Mouse (Mus musculus): ENCODE results near the gene Adamtsl1.

The Adamtsl1 gene

GRCm38 (mm10) chr4:85728416-85728815, 214.4 kb downstream of the Adamtsl1 start:
- Histone ChIP-seq H3K36me3 (ENCODE audit: control insufficient read depth, insufficient read depth, low read length, poor library complexity, severe bottlenecking) (no peaks in the 10 kb centered on the region), H3K27me3 (ENCODE audit: control insufficient read depth, insufficient read depth, low read length, poor library complexity, severe bottlenecking) (no peaks in the 10 kb centered on the region)
- no peak for DNase-seq (ENCODE audit: low read depth, low spot score)

GRCm38 (mm10) chr4:85740478-85740877, 226.5 kb downstream of the Adamtsl1 start:
- no peaks in the 10 kb centered on the region for H3K36me3 ChIP-seq (ENCODE audit: control insufficient read depth, insufficient read depth, low read length, poor library complexity, severe bottlenecking)
- no peaks in the 10 kb centered on the region for H3K27me3 ChIP-seq (ENCODE audit: control insufficient read depth, insufficient read depth, low read length, poor library complexity, severe bottlenecking)
- no peak for DNase-seq (ENCODE audit: low read depth, low spot score)

GRCm38 (mm10) chr4:85741825-85742391, 227.9 kb downstream of the Adamtsl1 start:
- no peaks in the 10 kb centered on the region for H3K36me3 ChIP-seq (ENCODE audit: control insufficient read depth, insufficient read depth, low read length, poor library complexity, severe bottlenecking)
- no peak for DNase-seq (ENCODE audit: low read depth, low spot score)

GRCm38 (mm10) chr4:85743427-85743826, 229.5 kb downstream of the Adamtsl1 start:
- Histone ChIP-seq H3K27me3 (ENCODE audit: control insufficient read depth, insufficient read depth, low read length, poor library complexity, severe bottlenecking) (no peaks in the 10 kb centered on the region), H3K36me3 (ENCODE audit: control insufficient read depth, insufficient read depth, low read length, poor library complexity, severe bottlenecking) (no peaks in the 10 kb centered on the region)
- no peak for DNase-seq (ENCODE audit: low read depth, low spot score)

More at GRCm38 (mm10) chr4:85741825-85742391, 227.9 kb downstream of the Adamtsl1 start:
- no peaks in the 10 kb centered on the region for H3K27me3 ChIP-seq (ENCODE audit: control insufficient read depth, insufficient read depth, low read length, poor library complexity, severe bottlenecking)

GRCm38 (mm10) chr4:85762684-85763083, 248.7 kb downstream of the Adamtsl1 start:
- Histone ChIP-seq H3K36me3 (ENCODE audit: control insufficient read depth, insufficient read depth, low read length, poor library complexity, severe bottlenecking) (no peaks in the 10 kb centered on the region), H3K27me3 (ENCODE audit: control insufficient read depth, insufficient read depth, low read length, poor library complexity, severe bottlenecking) (no peaks in the 10 kb centered on the region)
- no peak for DNase-seq (ENCODE audit: low read depth, low spot score)

GRCm38 (mm10) chr4:85763161-85764014, 249.4 kb downstream of the Adamtsl1 start:
- Histone ChIP-seq H3K27me3 (ENCODE audit: control insufficient read depth, insufficient read depth, low read length, poor library complexity, severe bottlenecking) (no peaks in the 10 kb centered on the region), H3K36me3 (ENCODE audit: control insufficient read depth, insufficient read depth, low read length, poor library complexity, severe bottlenecking) (no peaks in the 10 kb centered on the region)
- DNase-seq (ENCODE audit: low read depth, low spot score), result no peak

GRCm38 (mm10) chr4:85764015-85764450, 250.1 kb downstream of the Adamtsl1 start:
- no peak for DNase-seq (ENCODE audit: low read depth, low spot score)
- Histone ChIP-seq H3K36me3 (ENCODE audit: control insufficient read depth, insufficient read depth, low read length, poor library complexity, severe bottlenecking) (no peaks in the 10 kb centered on the region), H3K27me3 (ENCODE audit: control insufficient read depth, insufficient read depth, low read length, poor library complexity, severe bottlenecking) (no peaks in the 10 kb centered on the region)

GRCm38 (mm10) chr4:85764476-85764875, 250.5 kb downstream of the Adamtsl1 start:
- no peak for DNase-seq (ENCODE audit: low read depth, low spot score)
- Histone ChIP-seq H3K36me3 (ENCODE audit: control insufficient read depth, insufficient read depth, low read length, poor library complexity, severe bottlenecking) (no peaks in the 10 kb centered on the region), H3K27me3 (ENCODE audit: control insufficient read depth, insufficient read depth, low read length, poor library complexity, severe bottlenecking) (no peaks in the 10 kb centered on the region)

- H3K27me3 ChIP-seq (ENCODE audit: control insufficient read depth, insufficient read depth, low read length, poor library complexity, severe bottlenecking), result no peaks in the 10 kb centered on the region
- no peak for DNase-seq (ENCODE audit: low read depth, low spot score)
- H3K36me3 ChIP-seq (ENCODE audit: control insufficient read depth, insufficient read depth, low read length, poor library complexity, severe bottlenecking), result no peaks in the 10 kb centered on the region
These were observed 253.7 kb downstream of the Adamtsl1 start for GRCm38 (mm10) chr4:85767666-85768065.

- DNase-seq (ENCODE audit: low read depth, low spot score), result no peak
- H3K27me3 ChIP-seq (ENCODE audit: control insufficient read depth, insufficient read depth, low read length, poor library complexity, severe bottlenecking), result no peaks in the 10 kb centered on the region
- no peaks in the 10 kb centered on the region for H3K36me3 ChIP-seq (ENCODE audit: control insufficient read depth, insufficient read depth, low read length, poor library complexity, severe bottlenecking)
These were observed 254.1 kb downstream of the Adamtsl1 start for GRCm38 (mm10) chr4:85768107-85768506.

- Histone ChIP-seq H3K27me3 (ENCODE audit: control insufficient read depth, insufficient read depth, low read length, poor library complexity, severe bottlenecking) (no peaks in the 10 kb centered on the region), H3K36me3 (ENCODE audit: control insufficient read depth, insufficient read depth, low read length, poor library complexity, severe bottlenecking) (no peaks in the 10 kb centered on the region)
- no peak for DNase-seq (ENCODE audit: low read depth, low spot score)
These were observed 268.5 kb downstream of the Adamtsl1 start for GRCm38 (mm10) chr4:85782511-85782910.

- Histone ChIP-seq H3K36me3 (ENCODE audit: control insufficient read depth, insufficient read depth, low read length, poor library complexity, severe bottlenecking) (no peaks in the 10 kb centered on the region), H3K27me3 (ENCODE audit: control insufficient read depth, insufficient read depth, low read length, poor library complexity, severe bottlenecking) (no peaks in the 10 kb centered on the region)
- DNase-seq (ENCODE audit: low read depth, low spot score), result no peak
These were observed 269.9 kb downstream of the Adamtsl1 start for GRCm38 (mm10) chr4:85783768-85784379.

GRCm38 (mm10) chr4:85784428-85784827, 270.5 kb downstream of the Adamtsl1 start:
- H3K36me3 ChIP-seq (ENCODE audit: control insufficient read depth, insufficient read depth, low read length, poor library complexity, severe bottlenecking), result no peaks in the 10 kb centered on the region
- H3K27me3 ChIP-seq (ENCODE audit: control insufficient read depth, insufficient read depth, low read length, poor library complexity, severe bottlenecking), result no peaks in the 10 kb centered on the region

GRCm38 (mm10) chr4:85790226-85790625, 276.3 kb downstream of the Adamtsl1 start:
- Histone ChIP-seq H3K36me3 (ENCODE audit: control insufficient read depth, insufficient read depth, low read length, poor library complexity, severe bottlenecking) (no peaks in the 10 kb centered on the region), H3K27me3 (ENCODE audit: control insufficient read depth, insufficient read depth, low read length, poor library complexity, severe bottlenecking) (no peaks in the 10 kb centered on the region)
- no peak for DNase-seq (ENCODE audit: low read depth, low spot score)

More at GRCm38 (mm10) chr4:85784428-85784827, 270.5 kb downstream of the Adamtsl1 start:
- no peak for DNase-seq (ENCODE audit: low read depth, low spot score)

GRCm38 (mm10) chr4:85801805-85802204, 287.8 kb downstream of the Adamtsl1 start:
- Histone ChIP-seq H3K27me3 (ENCODE audit: control insufficient read depth, insufficient read depth, low read length, poor library complexity, severe bottlenecking) (no peaks in the 10 kb centered on the region), H3K36me3 (ENCODE audit: control insufficient read depth, insufficient read depth, low read length, poor library complexity, severe bottlenecking) (no peaks in the 10 kb centered on the region)
- peak; percentile 44 for DNase-seq (ENCODE audit: low read depth, low spot score)

All from splenic B cell, adult 2 months (primary cell).